Mouse (Mus musculus) CH12.LX (cell line): ENCODE results near the gene Tubg1. TPM values are rescaled to one million over a fixed set of nuclear protein-coding genes. Genes with fewer than 3 reads are reported as not detected.
"Not testable (repeated sequence)": the region's sequence is repeated elsewhere in the genome, so short reads cannot be mapped to it uniquely, and the experiment has no call there.

Experiments used
- DNase-seq: peaks from one replicate; pipeline ENCODE4 v3.0.0-alpha.2; 2013; ENCODE audit errors: extremely low read depth
- H3K27ac ChIP-seq: 2 replicates; pipeline ENCODE4 v1.5.1; 2012; ENCODE audit warnings: low read depth, mild to moderate bottlenecking, control low read depth, moderate library complexity; ENCODE audit not compliant: insufficient read depth
- H3K27me3 ChIP-seq: replicated peaks from 2 replicates; pipeline ENCODE3; 2012; ENCODE audit warnings: inconsistent platforms
- H3K36me3 ChIP-seq, 2 experiments: replicated peaks in 1 of 2; 2 replicates each; pipeline versions ENCODE3 to v1.6.1; 2012; ENCODE audit warnings: inconsistent platforms in 1 of 2, low read length in 1 of 2, mild to moderate bottlenecking in 1 of 2, mixed read lengths in 1 of 2, moderate library complexity in 1 of 2; ENCODE audit not compliant: control insufficient read depth in 1 of 2, insufficient read depth in 1 of 2
- H3K4me1 ChIP-seq, 2 experiments: 2 replicates each; pipeline ENCODE4 v1.6.1; 2012; ENCODE audit warnings: inconsistent platforms in 1 of 2, moderate library complexity in 1 of 2; ENCODE audit not compliant: insufficient read depth in 2 of 2, control insufficient read depth in 1 of 2
- H3K4me2 ChIP-seq: 2 replicates; pipeline ENCODE4 v1.6.1; 2012; ENCODE audit warnings: low read depth, mild to moderate bottlenecking, control low read depth; ENCODE audit not compliant: poor library complexity, insufficient read depth, severe bottlenecking
- H3K4me3 ChIP-seq, 3 experiments: fragments of 150-350 bp in 1 of 3; sonication (generic) in 1 of 3; replicated peaks in 1 of 3; 2 replicates each; pipeline versions ENCODE3 to v1.5.1; 2011 to 2012; ENCODE audit warnings: low read depth in 2 of 3, low read length in 2 of 3, mild to moderate bottlenecking in 2 of 3, moderate library complexity in 2 of 3, control low read depth in 1 of 3, improper control_type of control experiment in 1 of 3, inconsistent platforms in 1 of 3, mixed read lengths in 1 of 3; ENCODE audit not compliant: poor library complexity in 1 of 3
- H3K79me2 ChIP-seq: replicated peaks from 2 replicates; pipeline ENCODE4 v1.6.1; 2012; ENCODE audit warnings: mild to moderate bottlenecking, moderate library complexity; ENCODE audit not compliant: control insufficient read depth, poor library complexity, insufficient read depth, severe bottlenecking; ENCODE audit errors: extremely low read depth
- H3K9ac ChIP-seq: 2 replicates; pipeline ENCODE4 v1.6.1; 2012; ENCODE audit warnings: low read depth, mild to moderate bottlenecking, control low read depth, moderate library complexity; ENCODE audit not compliant: insufficient read depth
- H3K9me3 ChIP-seq: replicated peaks from 2 replicates; pipeline ENCODE3; 2012; ENCODE audit warnings: low read length, inconsistent platforms, mixed read lengths
- CTCF ChIP-seq, 2 experiments: IDR thresholded peaks in 1 of 2; conservative IDR thresholded peaks in 1 of 2; 2 replicates each; pipeline ENCODE4 v1.5.1; 2011 to 2012; ENCODE audit warnings: low read depth in 2 of 2, low read length in 2 of 2, improper control_type of control experiment in 1 of 2, inconsistent platforms in 1 of 2, mild to moderate bottlenecking in 1 of 2, moderate library complexity in 1 of 2
- IRF4 ChIP-seq: IDR thresholded peaks from 2 replicates; pipeline ENCODE4 v1.6.1; 2014; ENCODE audit warnings: low read depth, mild to moderate bottlenecking, inconsistent platforms, low read length, improper control_type of control experiment
- NELFE ChIP-seq: IDR thresholded peaks from 2 replicates; pipeline ENCODE4 v1.6.1; 2011; ENCODE audit warnings: low read depth, low read length, improper control_type of control experiment
- RAD21 ChIP-seq: IDR thresholded peaks from 2 replicates; pipeline ENCODE4 v1.6.1; 2011; ENCODE audit warnings: low read depth, mild to moderate bottlenecking, low read length, improper control_type of control experiment, moderate library complexity
- SMC3 ChIP-seq: IDR thresholded peaks from 2 replicates; pipeline ENCODE4 v1.6.1; 2011; ENCODE audit warnings: low read depth, low read length, improper control_type of control experiment
- TCF12 ChIP-seq: IDR thresholded peaks from 2 replicates; pipeline ENCODE4 v1.6.1; 2014; ENCODE audit warnings: low read depth, mild to moderate bottlenecking, inconsistent platforms, low read length, improper control_type of control experiment
- ZNF384 ChIP-seq: IDR thresholded peaks from 2 replicates; pipeline ENCODE4 v1.6.1; 2012; ENCODE audit warnings: low read depth, low read length, improper control_type of control experiment, inconsistent platforms
- dilution Hi-C: fragments of 300-500 bp; cut with MboI; formaldehyde crosslinking; loops from 2 replicates; pipeline ENCODE4 v1.14.3; 2020; ENCODE audit warnings: low sequenced_read_pairs; ENCODE audit not compliant: extremely low pct_unique_long_range_greater_than_20kb, extremely low pct_ligation_motif_present
- in situ Hi-C: fragments of 300-500 bp; cut with MboI; formaldehyde crosslinking; loops from 3 replicates; pipeline ENCODE4 v1.14.3; 2019; ENCODE audit warnings: low sequenced_read_pairs, low pct_ligation_motif_present, low pct_unique_long_range_greater_than_20kb, mixed read lengths
- polyA plus RNA-seq: library from polyadenylated mRNA; unstranded; fragments of >175 nt; gene quantifications from 2 replicates; pipeline ENCODE4 v1.2.1, GENCODE M21; 2012; ENCODE audit warnings: low read depth; ENCODE audit not compliant: insufficient read length
- total RNA-seq, 2 experiments: library from RNA; depleted of rRNA; stranded (reverse); fragments of 300-350 nt in 1 of 2; fragments of >200 nt in 1 of 2; gene quantifications; 2 replicates each; pipeline ENCODE4 v1.2.3; 2012 to 2014

Gene Tubg1
- total and polyA plus RNA-seq, 3 experiments, result 57.4 to 190 (median 108) TPM

DNA sequence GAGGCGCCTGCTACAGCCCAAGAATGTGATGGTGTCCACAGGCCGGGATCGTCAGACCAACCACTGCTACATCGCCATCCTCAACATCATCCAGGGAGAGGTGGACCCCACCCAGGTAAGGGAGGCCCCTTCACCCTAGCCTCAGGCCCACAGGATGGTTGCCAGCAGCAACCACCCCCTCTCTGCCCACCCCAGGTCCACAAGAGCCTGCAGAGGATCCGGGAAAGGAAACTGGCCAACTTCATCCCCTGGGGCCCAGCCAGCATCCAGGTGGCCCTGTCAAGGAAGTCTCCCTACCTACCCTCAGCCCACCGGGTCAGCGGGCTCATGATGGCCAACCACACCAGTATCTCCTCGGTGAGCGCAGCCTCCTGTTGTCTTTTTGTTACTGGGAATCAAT is 5.3 kb downstream of the Tubg1 start:
- dilution Hi-C loops, in situ Hi-C loops: not testable (repeated sequence)

DNA sequence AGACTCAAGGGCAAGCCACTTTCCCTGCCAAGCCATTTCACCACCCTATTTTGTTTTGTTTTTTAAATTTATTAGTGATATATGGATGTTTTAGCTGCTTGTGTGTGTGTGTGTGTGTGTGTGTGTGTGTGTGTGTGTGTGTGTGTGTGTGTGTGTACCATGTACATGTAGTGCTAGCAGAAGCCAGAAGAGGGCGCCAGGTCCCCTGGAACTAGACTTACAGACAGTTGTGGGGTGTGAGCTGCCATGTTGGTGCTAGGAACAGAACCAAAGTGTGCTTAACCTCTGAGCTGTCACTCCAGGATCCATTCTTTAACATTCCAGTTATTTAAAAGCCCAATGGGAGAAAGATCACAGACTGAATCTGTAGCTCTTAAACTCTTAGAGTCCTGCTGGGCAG is 7.3 kb downstream of the Tubg1 start:
- in situ Hi-C loops (no loop called here), dilution Hi-C loops (no loop called here)
- H3K4me3 ChIP-seq, result no peak overlapping the region
- H3K4me2 ChIP-seq, result no peak overlapping the region
- H3K27ac ChIP-seq, result no peak overlapping the region
- H3K9ac ChIP-seq, result no peak overlapping the region
- 0 out of 2 replicates have a peak, but pooled peaks have one; percentile 18 for TF ChIP-seq SMC3
- peak; percentile 26 for TF ChIP-seq RAD21
- peak in 1 of 2 experiments; percentile 53; a peak in 2 of 4 replicates for TF ChIP-seq CTCF (conservative IDR thresholded peaks at IDR 0.05 in 1 of 2, IDR thresholded peaks at IDR 0.05 in 1 of 2; ENCODE audit: low read depth in 2 of 2, low read length in 2 of 2)
- no peak for TF ChIP-seq TCF12
- TF ChIP-seq IRF4, result no peak
- H3K4me1 ChIP-seq, result peaks cover 13 to 39% of the 10 kb centered on the region in 2 experiments
- H3K79me2 ChIP-seq, result no peaks in the 10 kb centered on the region
- H3K36me3 ChIP-seq, result peaks cover 45 to 51% of the 10 kb centered on the region in 2 experiments
- DNase-seq, result no peak
- H3K27me3 ChIP-seq, result no peaks in the 10 kb centered on the region
- H3K9me3 ChIP-seq, result peaks cover 22% of the 10 kb centered on the region

More for the DNA sequence above, 5.3 kb downstream of the Tubg1 start:
- H3K4me3 ChIP-seq, H3K4me2 ChIP-seq, H3K9ac ChIP-seq, H3K27me3 ChIP-seq, DNase-seq, H3K27ac ChIP-seq: not testable (repeated sequence)
- Histone ChIP-seq H3K4me1 (peaks cover 7 to 38% of the 10 kb centered on the region in 2 experiments; a peak in 3 of 4 replicates), H3K9me3 (peaks cover 15% of the 10 kb centered on the region), H3K36me3 (peaks cover 45 to 56% of the 10 kb centered on the region in 2 experiments), H3K79me2 (peaks cover 18% of the 10 kb centered on the region)

DNA sequence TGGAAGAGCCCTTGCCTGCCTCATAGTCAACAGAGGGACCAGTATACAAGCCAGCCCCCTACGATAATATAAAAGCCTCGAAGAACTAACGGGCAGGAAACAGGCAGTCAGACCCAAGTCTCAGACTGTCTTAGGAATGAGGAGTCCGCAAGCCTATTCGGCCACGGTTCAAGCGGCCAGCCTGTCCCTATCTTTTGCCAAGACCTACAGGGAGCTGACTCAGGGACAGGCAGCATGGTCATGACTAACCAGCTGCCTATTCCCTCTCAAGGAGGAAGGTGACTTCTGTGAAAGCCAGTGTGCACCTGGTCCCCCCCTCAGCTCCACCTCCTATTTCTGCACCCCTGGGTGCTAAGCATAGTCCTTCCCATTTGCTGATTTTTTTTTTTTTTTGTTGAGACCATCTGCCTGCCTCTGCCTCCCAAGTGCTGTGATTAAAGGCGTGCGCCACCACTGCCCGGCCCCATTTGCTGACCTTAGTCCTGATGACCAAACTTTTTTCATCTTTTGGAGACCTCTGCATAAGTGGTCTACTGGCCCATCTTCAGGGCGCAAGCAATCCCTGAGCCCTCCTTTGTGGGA is 9.3 kb downstream of the Tubg1 start:
- dilution Hi-C loops, result no loop called here
- H3K27ac ChIP-seq, result no peak overlapping the region
- peak overlapping the region; percentile 16; the same call in 1 of the 2 replicates for H3K4me2 ChIP-seq
- no peak for DNase-seq
- peaks cover 27 to 31% of the 10 kb centered on the region in 2 experiments for H3K36me3 ChIP-seq
- TF ChIP-seq ZNF384, result peak; percentile 73; the same call in 1 of the 2 replicates
- no peak for TF ChIP-seq NELFE
- peaks cover 22% of the 10 kb centered on the region for H3K9me3 ChIP-seq
- H3K9ac ChIP-seq, result no peak overlapping the region
- H3K4me3 ChIP-seq, result no peak overlapping the region
- no peaks in the 10 kb centered on the region for H3K79me2 ChIP-seq
- in situ Hi-C loops, result no loop called here
- peaks cover 13 to 33% of the 10 kb centered on the region in 2 experiments for H3K4me1 ChIP-seq
- H3K27me3 ChIP-seq, result no peaks in the 10 kb centered on the region
